Mouse (Mus musculus) hindbrain, embryonic 11.5 days (tissue): ENCODE results near the gene Gfm1. TPM values are rescaled to one million over a fixed set of nuclear protein-coding genes. Genes with fewer than 3 reads are reported as not detected.

Source experiments
- ATAC-seq: fragments of 200-750 bp; cut with Nextera tagmentation; 2 replicates; pipeline ENCODE4 v1.8.0; 2017; ENCODE audit warnings: mild to moderate bottlenecking, moderate TSS enrichment, moderate library complexity; ENCODE audit not compliant: low FRiP score
- DNase-seq: peaks from one replicate; pipeline ENCODE4 v3.0.0-alpha.2; 2015; ENCODE audit warnings: low spot score
- H3K27ac ChIP-seq: fragments of 300-500 bp; sonication (generic); 2 replicates; pipeline ENCODE4 v1.5.1; 2014; ENCODE audit warnings: mild to moderate bottlenecking, low read depth, low read length
- H3K27me3 ChIP-seq: fragments of 300-500 bp; sonication (generic); 2 replicates; pipeline ENCODE4 v1.6.1; 2014; ENCODE audit warnings: mild to moderate bottlenecking, low read length, moderate library complexity, mixed read lengths; ENCODE audit not compliant: control insufficient read depth, insufficient read depth
- H3K36me3 ChIP-seq: fragments of 300-500 bp; sonication (generic); 2 replicates; pipeline ENCODE4 v1.6.1; 2014; ENCODE audit warnings: mild to moderate bottlenecking, low read length, moderate library complexity, mixed read lengths; ENCODE audit not compliant: control insufficient read depth, insufficient read depth
- H3K4me1 ChIP-seq: fragments of 300-500 bp; sonication (generic); replicated peaks from 2 replicates; pipeline ENCODE4 v1.6.1; 2014; ENCODE audit warnings: low read length, mixed read lengths; ENCODE audit not compliant: control insufficient read depth, insufficient read depth
- H3K4me2 ChIP-seq: fragments of 300-500 bp; sonication (generic); replicated peaks from 2 replicates; pipeline ENCODE4 v1.6.1; 2014; ENCODE audit warnings: mild to moderate bottlenecking, low read depth, low read length
- H3K4me3 ChIP-seq: fragments of 300-500 bp; sonication (generic); 2 replicates; pipeline ENCODE4 v1.5.1; 2014; ENCODE audit warnings: low read depth, low read length
- H3K9ac ChIP-seq: fragments of 300-500 bp; sonication (generic); 2 replicates; pipeline ENCODE4 v1.6.1; 2014; ENCODE audit warnings: low read depth, low read length
- H3K9me3 ChIP-seq: fragments of 300-500 bp; sonication (generic); 2 replicates; pipeline ENCODE4 v1.6.1; 2016; ENCODE audit warnings: low read length; ENCODE audit not compliant: control insufficient read depth
- WGBS: fragments of 180-500 bp; shearing (Covaris S2); extraction: QIAGEN DNeasy Blood & Tissue Kit; methylation state at CpG from one replicate; pipeline ENCODE4 v1.1.7; 2014; 5-methylcytosine and 5-hydroxymethylcytosine counted together
- polyA plus RNA-seq: library from polyadenylated mRNA; unstranded; fragments of >200 nt; fragmentation: Nextera tagmentation; extraction: Ambion mirVana; gene quantifications from 2 replicates; pipeline ENCODE4 v1.2.1, GENCODE M21; 2014

Gfm1 gene
- polyA plus RNA-seq, 1 experiment from 2014 or later, result 46.3 TPM

DNA sequence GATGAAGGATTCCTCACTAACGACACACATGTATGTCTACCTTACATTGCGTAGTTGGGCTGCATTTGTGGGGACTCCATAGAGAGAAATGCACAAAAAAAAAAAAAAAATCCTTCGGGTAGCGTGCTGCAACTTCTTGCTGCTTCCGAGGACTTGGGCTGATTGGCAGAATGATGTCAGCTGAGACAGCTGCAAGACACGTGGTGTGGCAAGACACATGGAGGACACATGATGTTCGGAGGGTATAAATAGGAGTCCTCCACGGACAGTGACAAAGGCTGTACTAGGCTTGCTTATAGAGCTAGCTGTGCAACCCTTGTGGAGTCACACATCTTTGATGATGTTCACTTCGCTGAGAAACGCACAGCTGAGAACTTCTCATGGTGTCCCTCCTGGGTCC, 52.5 kb downstream of the Gfm1 start:
- Histone ChIP-seq H3K27ac (no peak overlapping the region), H3K4me1 (no peaks in the 10 kb centered on the region), H3K9ac (no peak overlapping the region), H3K36me3 (no peaks in the 10 kb centered on the region), H3K4me2 (no peak overlapping the region), H3K4me3 (no peak overlapping the region), H3K9me3 (no peaks in the 10 kb centered on the region), H3K27me3 (no peaks in the 10 kb centered on the region)
- 93% methylated on average over 10 of the region's 10 CpGs for WGBS
- DNase-seq, result no peak
- no peak for ATAC-seq

DNA sequence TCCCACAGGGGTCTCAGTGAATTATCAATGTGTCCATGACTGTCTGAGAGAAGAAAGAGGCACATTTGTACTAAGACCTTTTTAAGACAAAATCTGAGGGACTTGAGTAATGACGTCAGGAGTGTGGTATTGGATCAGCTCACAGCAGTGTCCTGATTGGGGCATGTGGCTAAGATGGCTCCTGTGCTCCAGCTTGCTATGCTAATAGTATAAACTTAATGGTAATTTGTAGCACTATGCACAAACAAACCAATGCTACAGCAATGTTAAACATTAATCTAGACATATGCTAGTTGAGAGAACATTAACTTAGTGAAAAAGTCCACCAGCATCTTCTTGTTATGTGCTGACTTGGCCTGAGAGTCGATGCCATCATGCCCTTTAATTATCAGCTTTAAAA, 55.3 kb downstream of the Gfm1 start:
- Histone ChIP-seq H3K4me3 (no peak overlapping the region), H3K4me1 (no peaks in the 10 kb centered on the region), H3K27ac (no peak overlapping the region), H3K4me2 (no peak overlapping the region), H3K9me3 (no peaks in the 10 kb centered on the region), H3K36me3 (no peaks in the 10 kb centered on the region), H3K27me3 (no peaks in the 10 kb centered on the region), H3K9ac (no peak overlapping the region)
- no peak for ATAC-seq
- 83% methylated on average over 2 of the region's 2 CpGs for WGBS
- no peak for DNase-seq

DNA sequence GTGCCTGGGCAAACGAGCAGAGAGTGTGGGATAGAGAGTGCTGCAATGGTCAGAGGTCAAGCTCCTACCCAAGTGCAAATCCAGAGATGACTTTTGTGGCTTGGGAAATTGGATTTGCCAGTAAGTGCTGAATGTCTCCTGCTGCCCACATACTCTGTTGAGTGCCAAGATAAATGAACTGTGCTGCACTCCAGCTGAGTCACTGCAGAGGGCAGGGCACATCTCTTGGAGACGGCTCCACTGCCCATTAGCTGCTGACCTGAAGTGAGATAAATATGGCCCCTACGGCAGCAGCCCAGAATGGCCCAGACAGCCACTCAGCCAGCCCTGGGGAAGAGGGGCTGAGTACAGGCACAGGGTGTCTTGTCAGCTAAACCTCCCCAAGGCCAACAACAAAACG, 60.3 kb downstream of the Gfm1 start:
- ATAC-seq (no peak; the same call in 1 of the 2 replicates), DNase-seq (no peak)
- Histone ChIP-seq H3K9me3 (no peaks in the 10 kb centered on the region), H3K27me3 (no peaks in the 10 kb centered on the region), H3K9ac (no peak overlapping the region), H3K4me3 (no peak overlapping the region), H3K27ac (no peak overlapping the region), H3K4me1 (no peaks in the 10 kb centered on the region), H3K4me2 (no peak overlapping the region), H3K36me3 (no peaks in the 10 kb centered on the region)
- 63% methylated on average over 4 of the region's 4 CpGs for WGBS

DNA sequence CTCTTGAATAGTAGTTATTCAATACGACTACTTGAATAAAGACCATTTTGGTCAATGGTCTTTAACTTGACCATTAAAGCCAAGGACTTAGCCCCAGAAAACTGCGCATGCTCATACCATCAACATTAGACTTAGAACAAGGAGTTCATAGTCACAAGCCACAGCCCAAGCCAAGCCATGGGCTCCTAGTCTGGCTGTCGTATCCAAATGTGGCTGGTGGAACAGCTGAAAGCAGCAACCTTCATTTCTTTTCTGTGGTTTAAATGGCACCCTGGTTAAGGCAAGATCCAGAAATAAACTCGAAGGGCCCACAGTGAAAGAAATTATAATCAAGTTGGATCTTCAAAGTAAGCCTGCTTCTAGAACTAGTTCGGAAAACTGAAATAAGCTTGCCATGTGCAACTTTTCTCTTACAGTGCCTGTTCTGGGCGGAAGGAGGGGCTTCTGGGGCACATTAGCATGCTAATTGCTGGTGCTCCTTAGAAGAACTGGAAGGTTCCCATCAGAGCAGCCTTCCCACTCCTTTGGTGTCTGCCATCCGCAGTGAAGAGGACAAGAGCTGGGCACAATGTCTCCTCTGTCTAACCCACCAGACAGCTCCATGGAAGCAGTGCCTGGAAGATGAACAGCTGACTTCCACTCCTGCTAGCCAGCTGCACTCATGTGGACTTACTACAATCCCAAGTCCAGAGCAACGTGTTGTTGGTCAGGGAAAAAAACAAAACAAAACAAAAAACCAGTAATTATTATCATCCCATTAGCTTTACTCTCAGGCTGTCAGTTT, 62.4 kb downstream of the Gfm1 start:
- no peaks in the 10 kb centered on the region for H3K4me1 ChIP-seq
- H3K4me2 ChIP-seq, result no peak overlapping the region
- H3K9me3 ChIP-seq, result no peaks in the 10 kb centered on the region
- ATAC-seq (no peak), DNase-seq (no peak)
- H3K9ac ChIP-seq, result no peak overlapping the region
- 83% methylated on average over 8 of the region's 8 CpGs for WGBS
- H3K36me3 ChIP-seq, result no peaks in the 10 kb centered on the region
- no peak overlapping the region for H3K4me3 ChIP-seq
- H3K27ac ChIP-seq, result no peak overlapping the region
- no peaks in the 10 kb centered on the region for H3K27me3 ChIP-seq

DNA sequence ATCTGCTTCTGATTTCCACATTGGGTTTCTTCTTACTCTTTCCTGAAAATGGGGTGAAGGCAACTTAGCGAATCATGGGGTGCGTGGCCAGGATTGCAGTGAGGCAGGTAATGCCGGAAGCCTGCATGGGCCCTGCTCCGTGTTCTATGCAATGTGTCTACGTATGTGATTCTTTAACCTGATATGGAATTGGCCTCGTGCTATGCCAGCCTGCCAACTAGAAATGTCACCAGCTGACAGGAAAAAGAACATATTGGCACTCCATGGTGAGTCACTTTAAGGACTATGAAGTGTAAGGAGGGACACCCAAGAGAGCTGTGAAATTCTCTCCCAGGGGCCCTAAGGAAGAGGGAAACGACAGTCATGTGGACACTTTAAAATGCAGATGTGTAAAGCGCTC, 63.2 kb downstream of the Gfm1 start:
- DNase-seq (no peak), ATAC-seq (no peak)

DNA sequence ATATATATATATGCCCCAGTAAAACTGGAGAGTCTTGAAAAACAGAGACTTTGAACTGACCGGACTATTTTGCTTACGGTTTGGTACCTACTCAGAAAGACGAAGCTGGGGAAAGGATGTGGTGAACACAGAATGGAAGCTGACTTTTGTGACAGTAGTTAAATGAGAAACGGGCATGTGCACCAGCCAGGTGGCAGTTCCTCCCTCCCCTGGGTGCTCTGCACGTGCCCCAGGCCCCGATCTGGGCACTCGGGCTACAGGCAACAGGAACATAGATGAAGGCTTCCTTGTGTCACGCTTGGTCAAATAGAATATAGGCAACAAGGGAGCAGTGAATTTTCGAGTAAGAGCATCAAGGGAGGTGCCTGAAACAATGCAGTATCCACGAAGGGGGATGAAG, 66.4 kb downstream of the Gfm1 start:
- 87% methylated on average over 10 of the region's 10 CpGs for WGBS
- H3K36me3 ChIP-seq, result no peaks in the 10 kb centered on the region
- H3K27me3 ChIP-seq, result no peaks in the 10 kb centered on the region
- ATAC-seq (no peak), DNase-seq (no peak)
- no peak overlapping the region for H3K4me3 ChIP-seq
- H3K9ac ChIP-seq, result no peak overlapping the region
- H3K4me1 ChIP-seq, result no peaks in the 10 kb centered on the region
- H3K27ac ChIP-seq, result no peak overlapping the region
- no peak overlapping the region for H3K4me2 ChIP-seq
- H3K9me3 ChIP-seq, result no peaks in the 10 kb centered on the region

More for the DNA sequence above, 63.2 kb downstream of the Gfm1 start:
- no peaks in the 10 kb centered on the region for H3K36me3 ChIP-seq
- WGBS, result 83% methylated on average over 8 of the region's 8 CpGs
- H3K9ac ChIP-seq, result no peak overlapping the region
- H3K4me1 ChIP-seq, result no peaks in the 10 kb centered on the region
- no peak overlapping the region for H3K4me3 ChIP-seq
- H3K4me2 ChIP-seq, result no peak overlapping the region
- no peaks in the 10 kb centered on the region for H3K9me3 ChIP-seq
- H3K27ac ChIP-seq, result no peak overlapping the region
- H3K27me3 ChIP-seq, result no peaks in the 10 kb centered on the region

DNA sequence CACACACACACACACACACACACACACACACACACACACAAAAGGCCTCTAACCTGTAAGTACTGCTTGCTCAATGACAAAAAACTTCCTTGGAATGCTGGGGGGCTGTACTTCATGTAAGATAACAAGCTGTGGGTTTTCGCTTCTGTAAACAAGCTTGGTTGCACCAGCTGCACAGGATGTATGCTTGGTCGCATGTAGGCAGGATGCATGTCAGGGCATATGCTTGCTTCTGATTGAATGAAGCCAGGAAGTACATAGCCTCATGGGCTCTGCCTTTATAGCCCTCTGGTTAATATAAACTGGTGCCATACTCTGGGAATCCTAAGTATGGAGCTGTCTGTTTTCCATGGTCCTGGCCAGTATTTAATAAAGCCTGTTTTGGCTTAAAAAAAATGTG, 68.1 kb downstream of the Gfm1 start:
- H3K4me2 ChIP-seq, result no peak overlapping the region
- H3K9ac ChIP-seq, result no peak overlapping the region
- no peak overlapping the region for H3K4me3 ChIP-seq
- no peaks in the 10 kb centered on the region for H3K27me3 ChIP-seq
- no peak for DNase-seq
- H3K9me3 ChIP-seq, result no peaks in the 10 kb centered on the region
- no peaks in the 10 kb centered on the region for H3K4me1 ChIP-seq
- no peaks in the 10 kb centered on the region for H3K36me3 ChIP-seq
- ATAC-seq, result no peak
- H3K27ac ChIP-seq, result no peak overlapping the region
- 84% methylated on average over 2 of the region's 2 CpGs for WGBS

DNA sequence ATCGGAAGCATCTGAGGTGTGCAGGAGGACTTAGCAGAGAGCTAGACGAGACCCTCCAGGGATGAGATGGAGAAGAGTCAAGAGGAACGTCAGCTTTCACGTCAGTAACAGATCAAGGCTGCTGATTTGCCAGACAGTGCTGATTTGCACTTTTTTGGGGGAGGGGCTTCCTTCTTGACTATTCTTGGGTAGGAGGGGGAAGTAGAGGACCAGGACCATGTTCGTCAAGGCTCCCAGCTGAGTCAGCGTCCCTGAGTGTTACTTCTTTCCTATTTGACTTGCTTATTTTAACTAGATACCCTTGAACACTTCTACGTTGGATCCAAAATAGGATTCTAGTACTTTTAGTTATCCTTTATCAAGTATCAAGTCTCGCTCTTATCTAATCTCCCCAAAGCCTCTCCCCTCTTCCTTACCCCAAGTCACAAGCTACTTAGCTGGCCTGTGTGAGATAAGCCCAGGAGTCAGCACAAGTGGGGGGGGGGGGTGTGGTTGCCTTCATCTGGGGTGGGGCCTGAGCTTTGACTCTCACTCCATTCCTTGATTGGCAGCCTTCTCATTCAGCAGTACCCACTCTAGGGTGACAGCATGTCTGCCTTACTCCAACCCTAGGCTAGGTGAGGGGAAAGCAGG, 69.0 kb downstream of the Gfm1 start:
- WGBS, result 90% methylated on average over 8 of the region's 8 CpGs
- Histone ChIP-seq H3K4me3 (no peak overlapping the region), H3K9ac (no peak overlapping the region), H3K27me3 (no peaks in the 10 kb centered on the region; the same call in 1 of the 2 replicates), H3K4me2 (no peak overlapping the region), H3K9me3 (no peaks in the 10 kb centered on the region), H3K36me3 (no peaks in the 10 kb centered on the region), H3K27ac (no peak overlapping the region), H3K4me1 (no peaks in the 10 kb centered on the region)
- ATAC-seq, result no peak
- no peak for DNase-seq

DNA sequence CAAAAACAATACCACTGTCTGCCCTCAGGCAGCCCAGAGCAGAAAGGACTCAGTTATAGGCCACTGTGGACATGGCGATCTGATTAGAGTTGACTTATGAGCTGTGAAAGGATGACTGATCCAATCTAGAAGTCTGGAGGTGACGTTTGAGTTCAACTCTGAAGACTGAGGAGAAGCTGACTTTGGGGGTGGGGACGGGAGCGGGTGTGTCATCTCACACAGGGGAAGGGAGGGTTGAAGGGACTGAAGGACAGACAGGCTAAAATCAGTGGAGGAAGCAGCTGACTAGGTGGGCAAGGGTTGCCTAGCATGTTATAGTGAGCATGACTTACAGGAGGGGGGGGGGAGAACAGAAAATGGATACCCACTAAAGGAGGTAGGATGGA, 69.5 kb downstream of the Gfm1 start:
- H3K27ac ChIP-seq, result no peak overlapping the region
- no peak for ATAC-seq
- DNase-seq, result no peak
- H3K4me3 ChIP-seq, result no peak overlapping the region
- no peaks in the 10 kb centered on the region for H3K36me3 ChIP-seq
- no peaks in the 10 kb centered on the region for H3K4me1 ChIP-seq
- H3K9ac ChIP-seq, result no peak overlapping the region
- H3K4me2 ChIP-seq, result no peak overlapping the region
- 95% methylated on average over 4 of the region's 4 CpGs for WGBS
- no peaks in the 10 kb centered on the region for H3K9me3 ChIP-seq
- H3K27me3 ChIP-seq, result no peaks in the 10 kb centered on the region; the same call in 1 of the 2 replicates
